Mouse (Mus musculus): ENCODE measurements around the gene Chml.

The Chml gene
- long read RNA-seq, experiment 1, full-length matches to known transcripts, result 1 of 2 reads
- long read RNA-seq, experiment 1, partial matches to known transcripts, result 0 of 2 reads
- long read RNA-seq, experiment 1, other reads (novel, unspliced or antisense), result 1 of 2 reads
- long read RNA-seq, experiment 2, partial matches to known transcripts, result 0 of 1 reads
- long read RNA-seq, experiment 2, other reads (novel, unspliced or antisense), result 1 of 1 reads

- intact Hi-C loops (cut with DNase I), result loop anchor here (2.0 to 5.0 kb wide), 2 partner anchors 66 to 175 kb away; no protein-coding TSS in a partner anchor
These were observed at the start of gene Chml, which contains the start of gene Opn3 for GRCm38 (mm10) chr1:175692246-175692996. TSS of gene Chml (minus strand) at chr1:175692901. TSS of gene Opn3 (minus strand) at chr1:175692776.

- intact Hi-C loops (cut with DNase I), result no loop called here
These were observed 33.1 kb upstream of the Chml start for GRCm38 (mm10) chr1:175725771-175726170.

- intact Hi-C loops (cut with DNase I), result no loop called here
These were observed 24.1 kb upstream of the Chml start for GRCm38 (mm10) chr1:175716832-175717231.

GRCm38 (mm10) chr1:175712338-175712909 is 19.7 kb upstream of the Chml start:
- intact Hi-C loops (cut with DNase I), result no loop called here

- intact Hi-C loops (cut with DNase I), result no loop called here
These were observed 15.3 kb upstream of the Chml start for GRCm38 (mm10) chr1:175708013-175708412.

- intact Hi-C loops (cut with DNase I), result no loop called here
These were observed 14.9 kb upstream of the Chml start for GRCm38 (mm10) chr1:175707599-175707998.

GRCm38 (mm10) chr1:175701145-175701544 is 8.4 kb upstream of the Chml start:
- intact Hi-C loops (cut with DNase I), result no loop called here

GRCm38 (mm10) chr1:175699796-175700195 is 7.1 kb upstream of the Chml start:
- intact Hi-C loops (cut with DNase I), result no loop called here

GRCm38 (mm10) chr1:175699375-175699774 is 6.7 kb upstream of the Chml start:
- intact Hi-C loops (cut with DNase I), result no loop called here

- intact Hi-C loops (cut with DNase I), result no loop called here
These were observed 5.6 kb upstream of the Chml start, which contains the start of gene Wdr64 for GRCm38 (mm10) chr1:175698293-175698692. TSS of gene Wdr64 (plus strand) at chr1:175698593.

GRCm38 (mm10) chr1:175693429-175693960 is 794 bp upstream of the Chml start:
- intact Hi-C loops (cut with DNase I), result loop anchor here (2.0 to 5.0 kb wide), 2 partner anchors 67 to 174 kb away; no protein-coding TSS in a partner anchor

- intact Hi-C loops (cut with DNase I), result loop anchor here (2.0 to 5.0 kb wide), 2 partner anchors 66 to 174 kb away; no protein-coding TSS in a partner anchor
These were observed 278 bp upstream of the Chml start for GRCm38 (mm10) chr1:175692997-175693361.

GRCm38 (mm10) chr1:175691686-175692245 is 935 bp downstream of the Chml start:
- intact Hi-C loops (cut with DNase I), result loop anchor here (2.0 to 5.0 kb wide), 2 partner anchors 65 to 176 kb away; no protein-coding TSS in a partner anchor

- intact Hi-C loops (cut with DNase I), result no loop called here
These were observed 11.7 kb downstream of the Chml start for GRCm38 (mm10) chr1:175680995-175681394.

GRCm38 (mm10) chr1:175677459-175677858 is 15.2 kb downstream of the Chml start:
- intact Hi-C loops (cut with DNase I), result no loop called here

- intact Hi-C loops (cut with DNase I), result no loop called here
These were observed 17.6 kb downstream of the Chml start for GRCm38 (mm10) chr1:175675116-175675515.

GRCm38 (mm10) chr1:175673563-175674325 is 19.0 kb downstream of the Chml start:
- intact Hi-C loops (cut with DNase I), result loop anchor here (5.0 kb wide), 1 partner anchor 194 kb away; no protein-coding TSS in a partner anchor

- intact Hi-C loops (cut with DNase I), result loop anchor here (2.0 to 5.0 kb wide), 2 partner anchors 196 to 251 kb away; no protein-coding TSS in a partner anchor
These were observed 21.1 kb downstream of the Chml start for GRCm38 (mm10) chr1:175671626-175672025.

- intact Hi-C loops (cut with DNase I), result loop anchor here (2.0 to 5.0 kb wide), 2 partner anchors 197 to 253 kb away; no protein-coding TSS in a partner anchor
These were observed 22.7 kb downstream of the Chml start for GRCm38 (mm10) chr1:175670042-175670441.

GRCm38 (mm10) chr1:175669456-175669855 is 23.2 kb downstream of the Chml start:
- intact Hi-C loops (cut with DNase I), result no loop called here
